In genomic region chr12:80736464-80737282, GRCm38 (mm10) we compare ENCODE assay signal across 8 mouse cellular contexts. TPM values are rescaled to one million over a fixed set of nuclear protein-coding genes. Genes with fewer than 3 reads are reported as not detected.
A peak's percentile ranks its signal among the peaks of the same experiment; 100 is the strongest.
DNase-seq lines count a peak whose midpoint lies in the region; ATAC-seq and TF ChIP-seq lines count a peak whose summit lies in the region.
"Had no signal": no experiment of that assay in that cellular context is flagged by ENCODE, and none has a peak within 500 bp of the region (broad histone marks: within the 10 kb centered on the region; RNA-seq: fewer than 3 reads in every experiment).

No protein-coding gene starts in this region.

- WGBS in embryonic facial prominence, embryonic 11.5 days = 32% methylated on average over 13 of the region's 13 CpGs
- 10% methylated on average over 13 of the region's 13 CpGs for WGBS in hindbrain, embryonic 14.5 days
- WGBS in stomach, postnatal 0 days = 25% methylated on average over 13 of the region's 13 CpGs

- H3K4me2 ChIP-seq in embryonic facial prominence, embryonic 11.5 days (ENCODE audit: low read depth, low read length) = no peak overlapping the region
- peak overlapping the region; percentile 31 for H3K4me2 ChIP-seq in hindbrain, embryonic 14.5 days (replicated peaks)
- H3K4me2 ChIP-seq in stomach, postnatal 0 days (replicated peaks; ENCODE audit: low read depth) = no peak overlapping the region
- H3K4me2 ChIP-seq: heart, embryonic 13.5 days had no signal

- TF ChIP-seq CTCF in stomach, postnatal 0 days (IDR thresholded peaks at IDR 0.05; ENCODE audit: low read depth) = no peak

- 0 out of 2 replicates have a peak, but pooled peaks have one; percentile 50 for ATAC-seq in embryonic facial prominence, embryonic 11.5 days (replicated peaks; ENCODE audit: insufficient number of reproducible peaks, low FRiP score, low TSS enrichment, low read depth)
- peak; percentile 82 for ATAC-seq in hindbrain, embryonic 14.5 days (ENCODE audit: low FRiP score)
- ATAC-seq in megakaryocyte progenitor cell, adult 5-6 weeks (replicated peaks; ENCODE audit: poor library complexity) = peak; percentile 66
- ATAC-seq in stomach, postnatal 0 days (ENCODE audit: low FRiP score, low TSS enrichment) = no peak

- TF ChIP-seq EP300 in stomach, postnatal 0 days (optimal IDR thresholded peaks at IDR 0.05) = no peak

- H3K4me3 ChIP-seq in embryonic facial prominence, embryonic 11.5 days (ENCODE audit: low read depth, low read length) = no peak overlapping the region
- H3K4me3 ChIP-seq in hindbrain, embryonic 14.5 days (replicated peaks; ENCODE audit: low read length) = no peak overlapping the region
- H3K4me3 ChIP-seq in stomach, postnatal 0 days (ENCODE audit: low read depth, low read length) = no peak overlapping the region
- H3K4me3 ChIP-seq: heart, embryonic 13.5 days had no signal

- no peaks in the 10 kb centered on the region; the same call in 1 of the 2 replicates for H3K27me3 ChIP-seq in embryonic facial prominence, embryonic 11.5 days (ENCODE audit: control insufficient read depth, insufficient read depth, low read length)
- H3K27me3 ChIP-seq in hindbrain, embryonic 14.5 days (ENCODE audit: control insufficient read depth, insufficient read depth, low read length) = no peaks in the 10 kb centered on the region
- H3K27me3 ChIP-seq in stomach, postnatal 0 days (ENCODE audit: control insufficient read depth, insufficient read depth, low read length) = no peaks in the 10 kb centered on the region

- DNase-seq in spleen, postnatal 36 days (ENCODE audit: low spot score in 2 of 2) = peak; percentile 14 to 19
- no peak for DNase-seq in spleen, postnatal 4 days (ENCODE audit: low spot score in 2 of 2)
- DNase-seq in embryonic facial prominence, embryonic 11.5 days (ENCODE audit: low spot score) = peak; percentile 77
- peak; percentile 82 for DNase-seq in hindbrain, embryonic 14.5 days (ENCODE audit: low spot score)
- DNase-seq in stomach, postnatal 0 days (ENCODE audit: low spot score) = peak; percentile 21
- no peak for DNase-seq in ovary, postnatal 10 days (ENCODE audit: low spot score)

- no peaks in the 10 kb centered on the region for H3K9me3 ChIP-seq in embryonic facial prominence, embryonic 11.5 days (replicated peaks; ENCODE audit: control insufficient read depth, low read length)
- H3K9me3 ChIP-seq in hindbrain, embryonic 14.5 days (ENCODE audit: control insufficient read depth, low read length) = no peaks in the 10 kb centered on the region
- no peaks in the 10 kb centered on the region for H3K9me3 ChIP-seq in stomach, postnatal 0 days (ENCODE audit: control insufficient read depth, low read length)
- H3K9me3 ChIP-seq: heart, embryonic 13.5 days had no signal

- H3K27ac ChIP-seq in embryonic facial prominence, embryonic 11.5 days (replicated peaks; ENCODE audit: low read depth, low read length) = no peak overlapping the region
- peak overlapping the region; percentile 93 for H3K27ac ChIP-seq in hindbrain, embryonic 14.5 days
- no peak overlapping the region for H3K27ac ChIP-seq in stomach, postnatal 0 days (replicated peaks)
- H3K27ac ChIP-seq: heart, embryonic 13.5 days had no signal

- no peaks in the 10 kb centered on the region; the same call in 1 of the 2 replicates for H3K4me1 ChIP-seq in embryonic facial prominence, embryonic 11.5 days (ENCODE audit: control insufficient read depth, insufficient read depth, low read length)
- H3K4me1 ChIP-seq in hindbrain, embryonic 14.5 days (replicated peaks; ENCODE audit: control insufficient read depth, insufficient read depth, low read length) = peaks cover 20% of the 10 kb centered on the region
- no peaks in the 10 kb centered on the region for H3K4me1 ChIP-seq in stomach, postnatal 0 days (replicated peaks; ENCODE audit: control insufficient read depth, insufficient read depth)

- no peak overlapping the region for H3K9ac ChIP-seq in embryonic facial prominence, embryonic 11.5 days (replicated peaks; ENCODE audit: low read length)
- peak overlapping the region; percentile 44 for H3K9ac ChIP-seq in hindbrain, embryonic 14.5 days
- H3K9ac ChIP-seq in stomach, postnatal 0 days (ENCODE audit: low read length) = no peak overlapping the region
- H3K9ac ChIP-seq: heart, embryonic 13.5 days had no signal

- no peaks in the 10 kb centered on the region for H3K36me3 ChIP-seq in embryonic facial prominence, embryonic 11.5 days (replicated peaks; ENCODE audit: control insufficient read depth, insufficient read depth, low read depth, low read length)
- H3K36me3 ChIP-seq in hindbrain, embryonic 14.5 days (replicated peaks; ENCODE audit: control insufficient read depth, insufficient read depth) = no peaks in the 10 kb centered on the region
- no peaks in the 10 kb centered on the region for H3K36me3 ChIP-seq in stomach, postnatal 0 days (ENCODE audit: control insufficient read depth, insufficient read depth, low read length)
- H3K36me3 ChIP-seq: heart, embryonic 13.5 days had no signal

RNA-seq across cellular contexts. Expression of gene Ccdc177, which starts 23.8 kb away (rescaled TPM):
- 1.3 and 1.4 TPM in 2 replicates for polyA plus RNA-seq in embryonic facial prominence, embryonic 11.5 days (2014; fragmentation: Nextera tagmentation; extraction: Ambion mirVana)
- polyA plus RNA-seq in hindbrain, embryonic 14.5 days (2014; fragmentation: Nextera tagmentation; extraction: Ambion mirVana) = 4.6 and 5.2 TPM in 2 replicates
- total RNA-seq in megakaryocyte progenitor cell, adult 5-6 weeks (2015) = not detected in 2 replicates
- total RNA-seq in megakaryocyte progenitor cell, adult 5-6 weeks (2017) = 0.12 TPM in 1 of 2 replicates, not detected in the other
- polyA plus RNA-seq in stomach, postnatal 0 days (2015; fragmentation: Nextera tagmentation; extraction: Ambion mirVana) = 0.06 and 0.07 TPM in 2 replicates
- polyA plus RNA-seq: heart, embryonic 13.5 days had no signal

RNA-seq across cellular contexts. Expression of gene Plekhd1, which starts 44.3 kb away (rescaled TPM):
- polyA plus RNA-seq in embryonic facial prominence, embryonic 11.5 days (2014; fragmentation: Nextera tagmentation; extraction: Ambion mirVana) = 0.67 and 1.8 TPM in 2 replicates
- polyA plus RNA-seq in hindbrain, embryonic 14.5 days (2014; fragmentation: Nextera tagmentation; extraction: Ambion mirVana) = 3.5 and 5.9 TPM in 2 replicates
- not detected in 2 replicates for total RNA-seq in megakaryocyte progenitor cell, adult 5-6 weeks (2015)
- not detected in 2 replicates for total RNA-seq in megakaryocyte progenitor cell, adult 5-6 weeks (2017)
- polyA plus RNA-seq in stomach, postnatal 0 days (2015; fragmentation: Nextera tagmentation; extraction: Ambion mirVana) = 2.2 and 2.3 TPM in 2 replicates

RNA-seq across cellular contexts. Expression of gene Susd6, which starts 53.6 kb away (rescaled TPM):
- 13.8 and 14.9 TPM in 2 replicates for polyA plus RNA-seq in embryonic facial prominence, embryonic 11.5 days (2014; fragmentation: Nextera tagmentation; extraction: Ambion mirVana)
- polyA plus RNA-seq in hindbrain, embryonic 14.5 days (2014; fragmentation: Nextera tagmentation; extraction: Ambion mirVana) = 12.5 and 14.8 TPM in 2 replicates
- total RNA-seq in megakaryocyte progenitor cell, adult 5-6 weeks (2015) = 12.8 and 14.5 TPM in 2 replicates
- 15.9 and 19.4 TPM in 2 replicates for total RNA-seq in megakaryocyte progenitor cell, adult 5-6 weeks (2017)
- 12.3 and 12.9 TPM in 2 replicates for polyA plus RNA-seq in stomach, postnatal 0 days (2015; fragmentation: Nextera tagmentation; extraction: Ambion mirVana)

Comparison
In these comparisons a context has a peak if more than half of its experiments do, and no peak if none do; other contexts are left out.
1. DNase-seq: peak in spleen, postnatal 36 days (2 of 2), embryonic facial prominence, embryonic 11.5 days (single experiment), hindbrain, embryonic 14.5 days (single experiment) and stomach, postnatal 0 days (single experiment); none in spleen, postnatal 4 days (0 of 2) and ovary, postnatal 10 days (single experiment).